Mouse (Mus musculus) erythroid progenitor cell, adult 5-6 weeks (primary cell): ENCODE results near the gene Igfbp1. TPM values are rescaled to one million over a fixed set of nuclear protein-coding genes. Genes with fewer than 3 reads are reported as not detected.

ENCODE experiments used
- ATAC-seq: replicated peaks from 2 replicates; pipeline ENCODE4 v1.8.0; 2016; ENCODE audit warnings: moderate number of reproducible peaks, mild to moderate bottlenecking, moderate TSS enrichment, inconsistent platforms; ENCODE audit not compliant: poor library complexity, low FRiP score, severe bottlenecking
- total RNA-seq, 2 experiments: library from RNA; stranded (forward) in 1 of 2; stranded (reverse) in 1 of 2; fragments of 150-400 nt in 1 of 2; fragments of 186-747, 209-891 nt in 1 of 2; gene quantifications; 2 replicates each; pipeline versions ENCODE4 v1.2.3 to v1.2.4; 2015 to 2017; ENCODE audit warnings: low replicate concordance in 2 of 2

Igfbp1 gene
- total RNA-seq, 2 experiments from 2014 or later: not detected

DNA sequence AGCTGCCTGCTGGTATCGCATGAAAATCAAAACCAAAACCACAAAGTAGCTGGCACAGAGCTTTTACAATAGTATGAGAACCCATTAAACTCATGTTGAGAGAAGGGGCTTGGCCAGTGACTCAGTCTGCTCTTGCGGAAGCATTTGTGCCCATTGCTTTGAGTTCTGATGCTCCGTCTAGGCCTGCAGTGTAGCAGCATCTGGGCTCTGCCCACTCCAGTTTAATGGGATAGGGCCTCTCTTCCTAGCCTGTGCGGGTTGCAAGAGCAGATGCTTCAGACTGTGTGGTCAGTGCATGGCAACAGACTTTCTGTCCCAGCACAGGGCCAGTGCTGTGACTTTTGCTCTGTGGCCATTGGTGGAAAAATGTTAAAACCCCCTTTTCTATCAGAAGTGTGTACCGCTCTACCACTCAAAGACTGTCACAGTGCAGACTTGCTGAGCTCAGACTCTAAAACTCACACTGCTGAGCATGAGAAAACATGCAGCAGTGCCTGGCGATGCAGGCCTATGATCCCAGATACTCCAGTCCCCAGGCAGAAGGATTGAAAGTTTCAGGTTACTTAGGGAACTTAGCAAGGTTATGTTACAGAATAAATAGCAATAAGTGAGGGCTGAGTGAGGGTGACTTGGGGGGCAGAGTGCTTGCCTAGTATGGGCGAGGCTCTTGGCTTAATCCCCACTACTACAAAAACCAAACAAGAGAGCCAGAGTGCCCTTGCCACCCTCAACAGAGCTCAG, 29.4 kb downstream of the Igfbp1 start:
- no peak for ATAC-seq

DNA sequence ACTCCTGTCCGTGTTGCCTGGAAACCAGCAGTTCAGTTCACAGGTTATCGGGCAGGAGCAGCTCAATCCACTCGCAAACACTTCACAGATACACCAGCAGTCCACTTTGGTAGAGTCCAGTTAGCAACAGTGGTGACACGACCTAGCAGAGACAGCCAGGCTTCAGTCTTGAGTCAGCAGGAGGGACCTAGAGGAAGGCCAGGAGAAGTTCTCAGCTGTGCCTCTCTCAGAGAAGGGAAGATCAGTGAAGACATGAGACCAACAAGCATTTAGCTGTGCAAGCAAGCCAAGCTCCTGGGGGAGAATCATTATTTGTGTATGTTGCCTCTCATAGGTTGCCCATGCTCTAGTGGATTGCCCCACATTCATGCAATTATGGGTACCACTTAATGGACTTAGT, 30.5 kb downstream of the Igfbp1 start:
- ATAC-seq: no peak

DNA sequence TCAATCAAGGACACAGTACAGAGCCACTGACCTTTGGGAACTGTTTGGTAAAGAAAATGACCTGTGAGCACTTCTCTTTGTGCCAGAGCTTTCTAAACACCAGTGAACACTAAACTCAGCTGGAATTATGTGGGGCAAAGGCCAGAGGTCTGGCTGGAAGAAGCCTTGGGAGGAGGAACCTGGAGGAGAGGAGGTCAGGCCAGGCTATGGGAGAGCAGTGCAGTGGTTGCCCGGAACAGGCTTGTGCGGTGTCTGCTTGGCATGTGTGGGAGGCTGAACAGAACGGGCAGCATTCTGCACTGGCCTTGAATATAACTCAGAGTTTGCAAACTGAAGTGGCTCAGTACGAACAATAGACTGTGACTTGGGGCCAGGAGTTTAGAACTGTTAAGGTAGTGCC, 32.4 kb downstream of the Igfbp1 start:
- ATAC-seq: no peak

DNA sequence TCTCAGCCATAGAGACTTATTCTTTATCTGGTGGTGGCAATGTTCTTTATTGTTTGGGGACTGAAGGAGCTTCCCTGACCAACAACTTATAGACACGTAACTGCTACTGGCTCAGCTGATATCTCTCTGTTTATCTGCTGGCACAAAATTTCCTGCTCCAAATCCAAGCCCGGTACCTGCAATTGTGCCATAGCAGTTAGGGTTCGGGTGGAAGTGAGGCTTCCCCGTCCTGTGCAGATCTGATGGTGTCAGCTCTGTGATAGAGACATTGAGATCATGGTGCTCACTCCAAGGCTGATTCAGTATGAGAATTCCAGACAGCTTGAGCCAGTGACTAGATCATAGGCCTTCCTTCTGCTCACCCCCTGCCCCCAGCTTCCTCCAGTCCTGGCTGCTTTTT, 34.4 kb downstream of the Igfbp1 start:
- no peak for ATAC-seq

DNA sequence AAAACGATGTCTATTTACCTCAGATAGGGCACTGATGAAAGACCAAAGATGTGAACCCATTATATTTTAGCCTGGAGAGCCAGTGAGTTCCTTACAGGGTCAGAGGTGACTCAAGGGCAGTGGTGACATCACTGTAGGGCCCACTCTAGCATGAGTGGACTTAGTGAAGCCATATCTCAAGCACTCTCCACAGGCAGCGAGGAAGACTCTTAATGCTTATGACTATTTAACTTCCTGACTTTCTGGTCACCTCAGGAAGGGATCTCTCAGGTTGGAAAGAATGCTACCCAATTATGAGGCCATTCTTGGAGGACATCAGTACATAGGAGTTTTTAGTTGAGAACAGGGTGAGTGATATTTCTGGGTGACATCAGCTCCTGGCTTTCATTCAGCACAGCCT, 35.8 kb downstream of the Igfbp1 start:
- no peak for ATAC-seq

DNA sequence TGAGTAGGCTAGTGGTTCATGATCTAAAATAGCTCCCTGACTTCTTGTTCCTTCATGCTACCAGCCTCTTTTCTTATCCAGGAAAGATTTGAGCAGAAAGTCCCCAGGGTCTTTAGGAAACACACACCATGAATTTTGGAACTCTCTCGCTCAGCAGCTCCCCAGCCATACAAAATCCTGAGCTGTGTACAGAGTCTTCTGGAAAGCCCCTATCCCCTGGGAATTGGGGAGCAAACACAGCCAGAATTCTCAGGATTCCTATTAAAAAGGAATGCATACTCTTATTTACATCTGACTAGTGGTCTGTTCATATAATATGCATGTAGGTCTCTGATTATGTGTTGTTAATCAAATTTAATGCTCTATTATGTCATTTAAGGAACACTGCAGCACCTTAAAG, 36.9 kb downstream of the Igfbp1 start:
- ATAC-seq: no peak

DNA sequence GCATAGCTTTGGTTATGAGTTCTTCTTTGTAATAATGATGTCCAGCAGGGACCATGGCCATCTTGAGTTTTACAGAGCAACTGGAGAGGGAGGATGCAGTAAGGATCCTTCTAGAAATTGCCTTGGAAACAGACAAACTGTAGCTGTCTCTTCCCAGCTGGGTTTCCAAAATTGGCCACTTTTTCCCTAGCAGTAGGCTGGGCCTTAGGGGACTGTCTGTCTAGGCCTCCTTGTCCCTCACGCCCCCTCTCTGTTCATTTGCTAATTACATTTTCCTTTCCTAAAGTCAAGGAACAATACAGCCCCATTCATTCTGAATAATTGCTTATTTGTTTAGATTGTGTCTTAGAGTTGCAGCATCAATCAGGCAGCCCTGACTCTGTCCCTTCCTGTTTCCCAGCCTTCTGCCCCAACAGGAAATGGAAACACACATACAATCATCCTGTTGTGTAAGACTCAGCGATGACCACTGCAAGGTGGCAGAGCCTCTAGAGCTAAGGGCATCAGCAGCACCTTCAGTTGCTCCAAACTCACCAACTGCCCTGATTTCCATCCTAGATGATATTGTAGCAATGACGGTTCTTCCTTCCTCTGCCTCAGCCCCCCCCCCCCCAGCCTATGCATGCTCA, 37.5 kb downstream of the Igfbp1 start:
- ATAC-seq: no peak

DNA sequence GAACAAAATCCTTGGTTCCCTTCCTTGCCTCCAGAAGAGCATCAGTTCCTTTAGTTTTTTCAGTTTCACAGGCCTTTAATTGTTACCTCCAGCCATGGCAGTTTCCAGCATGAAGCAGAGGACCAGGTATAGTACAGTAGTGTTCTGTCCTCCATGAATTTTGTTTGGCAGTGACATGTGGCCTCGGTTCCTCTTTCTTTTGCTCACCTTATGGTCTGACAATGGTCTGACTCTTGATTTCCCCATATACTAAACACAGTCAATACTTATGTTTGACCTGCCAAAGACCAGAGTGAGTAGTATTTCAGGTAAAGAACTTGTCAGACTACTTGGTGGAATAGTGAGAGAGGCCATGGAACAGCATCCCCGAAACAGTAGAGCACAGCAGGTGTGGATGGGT, 39.2 kb downstream of the Igfbp1 start:
- ATAC-seq: no peak

DNA sequence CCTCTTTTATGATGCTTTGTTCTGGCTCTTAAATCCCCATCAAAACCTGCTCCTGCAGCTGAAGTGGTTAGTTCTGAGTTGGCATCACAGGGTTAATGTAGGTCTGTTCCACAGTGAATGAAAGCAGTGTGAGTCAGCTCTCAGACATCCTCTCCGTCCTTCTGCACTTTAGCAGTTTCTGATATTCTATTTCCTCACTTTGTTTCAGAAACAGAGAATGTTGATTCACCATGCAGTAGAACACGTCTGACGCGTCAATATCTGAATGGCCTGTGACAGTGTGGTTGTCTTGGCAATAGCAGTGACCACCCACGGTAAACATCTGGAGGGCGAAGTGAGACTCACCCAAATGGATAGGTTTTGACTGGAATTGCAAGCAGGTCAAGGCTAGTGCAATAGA, 40.1 kb downstream of the Igfbp1 start:
- no peak for ATAC-seq

DNA sequence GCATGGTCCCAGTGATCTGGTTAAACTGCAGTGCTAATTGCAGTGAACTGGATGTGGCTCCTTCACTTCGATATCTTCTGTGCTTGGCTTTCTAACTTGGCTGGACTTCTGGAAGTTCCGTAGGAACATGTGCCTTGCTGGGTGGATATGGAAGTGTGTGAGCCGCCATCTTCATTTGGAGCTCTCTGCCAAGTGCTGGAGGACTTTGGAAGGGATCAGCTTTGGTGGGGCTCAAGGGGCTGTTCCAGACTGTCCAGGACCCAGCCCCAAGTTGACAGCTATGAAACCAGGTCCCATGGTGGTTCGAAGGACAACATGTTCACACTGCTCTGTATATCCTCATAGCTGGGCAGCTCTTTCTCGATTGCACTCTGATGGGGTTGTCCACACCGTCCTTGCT, 41.0 kb downstream of the Igfbp1 start:
- no peak for ATAC-seq

DNA sequence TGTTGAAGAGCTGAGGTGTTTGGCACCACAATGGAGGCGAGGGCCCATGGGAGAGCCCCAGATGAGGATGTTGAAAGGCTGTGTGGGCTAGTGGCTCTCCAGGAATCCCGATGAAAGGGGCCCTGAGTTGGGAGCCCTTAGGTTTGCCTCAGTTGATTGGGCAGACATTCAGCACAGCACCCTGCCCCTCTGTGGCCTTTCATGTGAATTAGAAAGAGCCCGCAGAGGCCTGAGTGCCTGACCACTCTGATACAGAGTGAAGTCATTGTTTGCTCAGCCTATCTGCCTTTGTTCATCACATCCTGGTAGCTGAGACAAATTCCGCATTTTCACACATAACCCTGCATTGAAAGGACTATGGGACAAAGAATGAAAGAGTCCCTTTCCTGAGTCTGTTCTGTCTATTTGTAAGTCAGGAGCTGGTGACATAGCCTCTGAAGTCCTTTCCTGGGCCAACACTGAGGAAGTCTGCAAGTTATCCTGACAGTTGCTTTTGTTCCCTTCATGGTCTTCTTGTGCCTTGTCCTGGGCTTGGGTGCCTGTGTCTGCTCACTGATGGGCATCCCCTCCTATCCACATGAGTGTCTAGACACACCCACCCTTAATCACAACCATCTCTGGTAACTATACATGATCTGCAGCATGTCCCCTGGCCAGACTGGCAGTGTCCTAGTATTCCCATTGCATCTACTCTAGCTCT, 41.6 kb downstream of the Igfbp1 start:
- no peak for ATAC-seq

DNA sequence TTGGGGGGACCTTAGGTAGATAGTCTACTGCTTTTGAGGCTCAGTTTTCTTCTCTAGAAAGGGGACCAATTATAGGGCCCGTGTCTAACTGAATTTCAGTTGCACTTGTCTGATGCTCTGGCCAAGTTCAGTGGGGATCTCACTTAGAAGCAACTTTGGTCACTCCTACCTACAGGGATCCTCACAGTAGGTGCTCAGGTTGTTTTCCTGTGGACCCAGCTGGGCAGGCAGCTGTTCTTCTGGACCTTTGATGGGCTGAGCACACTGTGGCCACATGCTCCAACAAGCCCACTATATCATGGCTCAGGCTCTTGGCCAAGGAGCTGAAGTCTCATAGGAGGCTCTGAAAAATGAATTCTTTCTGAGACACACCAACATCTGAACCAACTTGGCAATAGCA, 47.2 kb downstream of the Igfbp1 start:
- ATAC-seq: no peak

DNA sequence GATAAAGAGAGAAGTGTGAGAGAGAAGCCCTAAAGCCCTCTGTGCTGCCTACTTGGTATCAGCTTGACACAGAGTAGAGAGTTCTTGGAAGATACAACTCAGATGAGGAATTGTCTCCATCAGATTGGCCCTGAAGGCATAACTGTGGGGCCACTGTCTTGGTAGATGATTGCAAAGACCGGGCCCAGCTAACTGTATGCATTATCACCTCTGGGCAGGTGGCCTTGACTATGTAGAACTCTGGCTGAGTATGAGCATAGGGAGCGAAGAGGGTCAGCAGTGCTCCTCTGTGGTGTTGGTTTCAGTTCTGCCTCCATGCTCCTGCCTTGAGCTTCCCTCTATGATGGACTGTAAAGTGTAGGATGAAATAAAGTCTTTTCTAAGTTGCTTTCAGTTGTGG, 52.8 kb downstream of the Igfbp1 start:
- no peak for ATAC-seq

DNA sequence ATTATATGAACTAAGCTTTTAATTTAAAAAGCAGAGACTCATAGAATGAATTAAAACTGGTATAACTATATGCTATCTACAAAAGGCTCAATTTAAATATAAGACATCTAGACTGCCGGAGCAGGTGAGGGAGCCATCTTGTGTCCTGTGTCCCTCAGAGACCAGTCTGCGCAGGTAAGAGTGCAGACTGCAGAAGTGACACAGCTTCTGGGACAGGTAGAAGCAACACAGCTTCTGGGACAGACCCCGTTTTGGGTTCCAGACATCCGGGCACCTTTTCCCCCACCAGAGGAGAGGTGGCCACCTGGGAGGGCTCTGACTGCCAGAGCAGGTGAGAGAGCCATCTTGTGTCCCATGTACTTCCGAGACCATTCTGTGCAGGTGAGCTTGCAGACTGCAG, 53.3 kb downstream of the Igfbp1 start:
- no peak for ATAC-seq

Other genes starting within 250 kb of the Igfbp1 start
- not detected in 2 replicates for gene Adcy1, start 134.3 kb upstream of the Igfbp1 start, total RNA-seq (2015; ENCODE audit: low replicate concordance)
- gene Adcy1, start 134.3 kb upstream of the Igfbp1 start, total RNA-seq (2017; ENCODE audit: low replicate concordance): not detected in 2 replicates
- gene Gm11985, start 9.2 kb upstream of the Igfbp1 start, total RNA-seq (2015; ENCODE audit: low replicate concordance): not detected in 2 replicates
- gene Gm11985, start 9.2 kb upstream of the Igfbp1 start, total RNA-seq (2017; ENCODE audit: low replicate concordance): not detected in 2 replicates
- 1.1 TPM in 1 of 2 replicates, not detected in the other for gene Igfbp3, start 16.1 kb downstream of the Igfbp1 start, total RNA-seq (2015; ENCODE audit: low replicate concordance)
- not detected in 2 replicates for gene Igfbp3, start 16.1 kb downstream of the Igfbp1 start, total RNA-seq (2017; ENCODE audit: low replicate concordance)